Mouse (Mus musculus) kidney, adult 2 months (tissue): Measurements from ENCODE around the gene Pkn1. TPM values are rescaled to one million over a fixed set of nuclear protein-coding genes. Genes with fewer than 3 reads are reported as not detected.

Experiments
- DNase-seq: peaks from one replicate; pipeline ENCODE4 v3.0.0; 2021
- H3K27ac ChIP-seq: fragments of 200-500 bp; 2 replicates; pipeline ENCODE4 v1.5.1; 2012; ENCODE audit warnings: low read depth, low read length, control low read depth, inconsistent platforms; ENCODE audit not compliant: insufficient read depth
- H3K27me3 ChIP-seq: fragments of 200-500 bp; replicated peaks from 2 replicates; pipeline ENCODE4 v1.6.1; 2012; ENCODE audit warnings: mild to moderate bottlenecking, moderate library complexity, low read length, inconsistent platforms; ENCODE audit not compliant: control insufficient read depth, insufficient read depth
- H3K36me3 ChIP-seq: fragments of 200-500 bp; 2 replicates; pipeline ENCODE4 v1.6.1; 2012; ENCODE audit warnings: mild to moderate bottlenecking, moderate library complexity, low read length, inconsistent platforms; ENCODE audit not compliant: control insufficient read depth, insufficient read depth
- H3K4me1 ChIP-seq: fragments of 200-500 bp; 2 replicates; pipeline ENCODE4 v1.6.1; 2011; ENCODE audit warnings: low read length; ENCODE audit not compliant: control insufficient read depth, insufficient read depth
- H3K4me3 ChIP-seq: fragments of 200-500 bp; 2 replicates; pipeline ENCODE4 v1.5.1; 2011; ENCODE audit warnings: mild to moderate bottlenecking, low read depth, low read length, control low read depth; ENCODE audit not compliant: insufficient read depth
- CTCF ChIP-seq: fragments of 200-500 bp; conservative IDR thresholded peaks from 2 replicates; pipeline ENCODE4 v1.5.1; 2011; ENCODE audit warnings: low read depth, mild to moderate bottlenecking, control low read depth, low read length, moderate library complexity, mixed read lengths; ENCODE audit not compliant: insufficient read depth, insufficient read length
- POLR2A ChIP-seq: fragments of 200-500 bp; IDR thresholded peaks from one replicate; pipeline ENCODE4 v1.6.1; 2011; ENCODE audit warnings: low read depth, low read length, control low read depth
- WGBS: fragments of 180-500 bp; shearing (Covaris S2); methylation state at CpG from one replicate; pipeline ENCODE4 v1.1.7; 2018; 5-methylcytosine and 5-hydroxymethylcytosine counted together
- polyA plus RNA-seq: library from polyadenylated mRNA; depleted of rRNA; stranded (reverse); fragments of >200 nt; gene quantifications from 2 replicates; pipeline ENCODE4 v1.2.3, GENCODE M21; 2012

The Pkn1 gene
- polyA plus RNA-seq, 1 experiment = 81.9 TPM

GRCm38 (mm10) chr8:83714676-83715030, 15.7 kb upstream of the Pkn1 start:
- Histone ChIP-seq H3K36me3 (no peaks in the 10 kb centered on the region), H3K4me3 (no peak overlapping the region), H3K27ac (peak overlapping the region; percentile 5; the same call in 1 of the 2 replicates), H3K4me1 (peaks cover 10% of the 10 kb centered on the region; the same call in 1 of the 2 replicates), H3K27me3 (no peaks in the 10 kb centered on the region)
- TF ChIP-seq CTCF (no peak), POLR2A (no peak)
- WGBS = 16% methylated on average over 8 of the region's 8 CpGs
- DNase-seq = no peak

GRCm38 (mm10) chr8:83707554-83707953, 8.6 kb upstream of the Pkn1 start:
- no peak overlapping the region for H3K27ac ChIP-seq
- H3K36me3 ChIP-seq = no peaks in the 10 kb centered on the region
- TF ChIP-seq POLR2A = no peak
- TF ChIP-seq CTCF = no peak
- peaks cover 3% of the 10 kb centered on the region; the same call in 1 of the 2 replicates for H3K4me1 ChIP-seq
- H3K27me3 ChIP-seq = no peaks in the 10 kb centered on the region
- 78% methylated on average over 8 of the region's 8 CpGs for WGBS
- no peak overlapping the region for H3K4me3 ChIP-seq
- DNase-seq = no peak

GRCm38 (mm10) chr8:83706411-83706810, 7.4 kb upstream of the Pkn1 start:
- Histone ChIP-seq H3K27ac (no peak overlapping the region), H3K36me3 (no peaks in the 10 kb centered on the region), H3K27me3 (no peaks in the 10 kb centered on the region), H3K4me1 (peaks cover 3% of the 10 kb centered on the region; the same call in 1 of the 2 replicates), H3K4me3 (no peak overlapping the region)
- TF ChIP-seq POLR2A (no peak), CTCF (no peak)
- WGBS = 62% methylated on average over 5 of the region's 5 CpGs
- DNase-seq = no peak

GRCm38 (mm10) chr8:83703426-83703825, 4.4 kb upstream of the Pkn1 start:
- WGBS = 94% methylated on average over 4 of the region's 4 CpGs
- Histone ChIP-seq H3K36me3 (no peaks in the 10 kb centered on the region), H3K27me3 (no peaks in the 10 kb centered on the region), H3K4me3 (no peak overlapping the region), H3K27ac (no peak overlapping the region), H3K4me1 (peaks cover 3% of the 10 kb centered on the region; the same call in 1 of the 2 replicates)
- TF ChIP-seq POLR2A = no peak
- no peak for TF ChIP-seq CTCF
- DNase-seq = no peak

- no peaks in the 10 kb centered on the region for H3K27me3 ChIP-seq
- TF ChIP-seq POLR2A = no peak
- no peak for TF ChIP-seq CTCF
- no peak overlapping the region for H3K27ac ChIP-seq
- H3K4me1 ChIP-seq = peaks cover 12% of the 10 kb centered on the region
- no peak overlapping the region for H3K4me3 ChIP-seq
- WGBS = 59% methylated on average over 9 of the region's 9 CpGs
- DNase-seq = peak; percentile 50
- no peaks in the 10 kb centered on the region for H3K36me3 ChIP-seq
These were observed 1.6 kb upstream of the Pkn1 start for GRCm38 (mm10) chr8:83700423-83701085.

GRCm38 (mm10) chr8:83699566-83699965, 587 bp upstream of the Pkn1 start:
- DNase-seq = no peak
- peak overlapping the region; percentile 68 for H3K4me3 ChIP-seq
- TF ChIP-seq POLR2A (no peak), CTCF (no peak)
- WGBS = 12% methylated on average over 9 of the region's 9 CpGs
- H3K27me3 ChIP-seq = no peaks in the 10 kb centered on the region
- peak overlapping the region; percentile 86 for H3K27ac ChIP-seq
- H3K36me3 ChIP-seq = no peaks in the 10 kb centered on the region
- peaks cover 21% of the 10 kb centered on the region for H3K4me1 ChIP-seq

- no peaks in the 10 kb centered on the region for H3K27me3 ChIP-seq
- WGBS = 2% methylated on average over 15 of the region's 15 CpGs
- peaks cover 30% of the 10 kb centered on the region for H3K4me1 ChIP-seq
- no peaks in the 10 kb centered on the region for H3K36me3 ChIP-seq
- peak; percentile 61 for DNase-seq
- TF ChIP-seq CTCF (no peak), POLR2A (no peak)
- H3K4me3 ChIP-seq = peak overlapping the region; percentile 68
- H3K27ac ChIP-seq = peak overlapping the region; percentile 90
These were observed 703 bp downstream of the Pkn1 start for GRCm38 (mm10) chr8:83698291-83698660.
